Mouse (Mus musculus): ENCODE measurements around the gene Ugt8a. TPM values are rescaled to one million over a fixed set of nuclear protein-coding genes. Genes with fewer than 3 reads are reported as not detected.

Gene Ugt8a
- polyA plus RNA-seq (2016; fragmentation: Nextera tagmentation; extraction: Ambion mirVana) = 4.0 and 4.5 TPM in 2 replicates

- H3K27me3 ChIP-seq = peaks cover 17% of the 10 kb centered on the region
- H3K4me3 ChIP-seq = peak within 1 kb of the TSS; percentile 77
- peaks cover 6% of the 10 kb centered on the region; the same call in 1 of the 2 replicates for H3K4me1 ChIP-seq
- peak within 1 kb of the TSS; percentile 66 for H3K27ac ChIP-seq (replicated peaks)
- no peaks in the 10 kb centered on the region for H3K36me3 ChIP-seq
- H3K9ac ChIP-seq (replicated peaks) = peak within 1 kb of the TSS; percentile 72
- under 1% methylated on average over 58 of the region's 85 CpGs for WGBS
- peak; percentile 93 for ATAC-seq (ENCODE audit: low FRiP score, low read depth)
- no peaks in the 10 kb centered on the region for H3K9me3 ChIP-seq
- H3K4me2 ChIP-seq (replicated peaks) = peak within 1 kb of the TSS; percentile 95
Measured at GRCm38 (mm10) chr3:125938092-125938755, at the start of gene Ugt8a. TSS of gene Ugt8a (minus strand) at chr3:125938619.

DNA sequence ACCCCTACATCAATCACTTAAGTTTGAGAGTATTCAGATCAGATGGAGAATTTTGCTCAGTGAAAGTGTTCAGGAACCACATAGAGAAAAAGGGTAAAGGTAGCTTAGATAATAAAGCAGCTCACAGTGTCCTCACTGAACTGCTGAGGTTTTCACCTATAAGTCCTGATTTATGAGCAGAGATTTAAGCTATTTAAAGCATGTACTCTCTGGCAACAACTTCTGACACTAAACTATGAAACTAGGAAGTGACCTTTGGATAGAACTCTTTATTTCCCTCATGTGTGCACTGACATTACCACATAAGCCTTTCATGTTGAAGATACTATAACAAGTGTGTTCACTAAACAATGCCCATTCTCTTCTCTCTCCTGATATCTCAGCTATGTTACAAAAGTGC is 48.2 kb upstream of the Ugt8a start:
- H3K9me3 ChIP-seq = no peaks in the 10 kb centered on the region
- no peak overlapping the region for H3K4me3 ChIP-seq
- H3K4me1 ChIP-seq = no peaks in the 10 kb centered on the region
- H3K27ac ChIP-seq (replicated peaks) = no peak overlapping the region
- ATAC-seq (ENCODE audit: low FRiP score, low read depth) = no peak
- no peaks in the 10 kb centered on the region for H3K36me3 ChIP-seq
- H3K9ac ChIP-seq (replicated peaks) = no peak overlapping the region
- no peak overlapping the region for H3K4me2 ChIP-seq (replicated peaks)
- H3K27me3 ChIP-seq = no peaks in the 10 kb centered on the region

DNA sequence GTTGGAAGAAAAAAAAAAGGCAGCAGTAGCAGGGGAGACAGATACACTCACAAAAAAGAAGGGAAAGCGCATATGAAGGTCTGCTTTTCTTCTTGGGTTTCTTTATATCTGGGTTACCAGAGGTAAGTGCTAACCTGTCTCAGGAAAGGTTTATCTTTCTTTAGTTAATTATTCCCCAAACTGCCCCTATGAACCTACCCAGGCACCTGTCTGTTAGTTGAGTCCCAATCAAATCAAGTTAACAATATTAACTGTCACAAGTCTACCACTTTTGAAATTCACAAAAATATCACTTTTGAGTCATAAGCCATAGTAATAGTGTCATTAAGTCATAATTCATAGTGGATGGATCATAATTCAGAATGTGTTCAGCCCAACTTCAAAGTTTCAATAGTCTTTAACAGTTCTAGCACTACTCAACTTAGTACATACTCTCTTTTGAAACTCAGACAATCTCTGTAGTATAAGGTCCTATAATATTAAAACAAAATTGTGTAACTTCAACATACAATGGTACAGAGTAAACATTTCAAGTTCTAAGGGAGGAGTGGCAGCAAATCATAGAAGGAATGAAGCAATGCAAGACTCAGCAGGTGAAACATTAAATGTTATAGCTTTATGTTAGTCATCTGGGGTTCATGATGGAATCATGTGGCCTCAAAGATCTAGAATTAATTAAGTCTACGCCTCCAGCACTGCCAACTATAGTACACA is 45.4 kb upstream of the Ugt8a start:
- H3K4me2 ChIP-seq (replicated peaks) = no peak overlapping the region
- no peak overlapping the region for H3K4me3 ChIP-seq
- H3K9me3 ChIP-seq = no peaks in the 10 kb centered on the region
- no peaks in the 10 kb centered on the region for H3K4me1 ChIP-seq
- no peak for ATAC-seq (ENCODE audit: low FRiP score, low read depth)
- H3K36me3 ChIP-seq = no peaks in the 10 kb centered on the region
- H3K9ac ChIP-seq (replicated peaks) = no peak overlapping the region
- H3K27me3 ChIP-seq = no peaks in the 10 kb centered on the region
- H3K27ac ChIP-seq (replicated peaks) = no peak overlapping the region
- 87% methylated on average over 2 of the region's 2 CpGs for WGBS

DNA sequence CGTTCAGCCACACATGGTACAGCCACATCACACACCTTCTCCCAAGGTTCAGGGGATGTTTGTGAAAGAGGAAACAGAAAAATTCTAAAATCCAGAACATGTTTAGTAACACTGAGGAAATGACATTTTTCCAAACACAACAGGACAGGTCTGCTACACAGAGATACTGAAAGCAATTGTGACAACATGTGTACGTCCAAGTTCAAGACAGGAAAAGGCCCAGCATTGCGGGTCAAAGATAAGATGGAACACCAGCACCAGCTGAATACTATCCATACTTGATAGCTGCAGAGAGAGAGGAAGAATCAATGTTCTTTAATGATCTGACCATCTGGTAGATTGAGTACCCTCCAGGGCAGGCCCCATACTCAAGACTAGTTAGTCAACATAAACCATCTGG is 41.1 kb upstream of the Ugt8a start:
- no peak overlapping the region for H3K4me2 ChIP-seq (replicated peaks)
- WGBS = 92% methylated on average over 3 of the region's 3 CpGs
- no peaks in the 10 kb centered on the region for H3K4me1 ChIP-seq
- no peak overlapping the region for H3K27ac ChIP-seq (replicated peaks)
- H3K27me3 ChIP-seq = no peaks in the 10 kb centered on the region
- H3K36me3 ChIP-seq = no peaks in the 10 kb centered on the region
- ATAC-seq (ENCODE audit: low FRiP score, low read depth) = no peak
- H3K9me3 ChIP-seq = no peaks in the 10 kb centered on the region
- no peak overlapping the region for H3K9ac ChIP-seq (replicated peaks)
- no peak overlapping the region for H3K4me3 ChIP-seq

- no peaks in the 10 kb centered on the region for H3K9me3 ChIP-seq
- no peak overlapping the region for H3K4me3 ChIP-seq
- no peaks in the 10 kb centered on the region for H3K4me1 ChIP-seq
- 76% methylated on average over 4 of the region's 4 CpGs for WGBS
- no peak overlapping the region for H3K9ac ChIP-seq (replicated peaks)
- no peaks in the 10 kb centered on the region for H3K36me3 ChIP-seq
- H3K27me3 ChIP-seq = no peaks in the 10 kb centered on the region
- no peak overlapping the region for H3K4me2 ChIP-seq (replicated peaks)
- no peak for ATAC-seq (ENCODE audit: low FRiP score, low read depth)
- no peak overlapping the region for H3K27ac ChIP-seq (replicated peaks)
Measured at GRCm38 (mm10) chr3:125975899-125976298, 37.5 kb upstream of the Ugt8a start.

DNA sequence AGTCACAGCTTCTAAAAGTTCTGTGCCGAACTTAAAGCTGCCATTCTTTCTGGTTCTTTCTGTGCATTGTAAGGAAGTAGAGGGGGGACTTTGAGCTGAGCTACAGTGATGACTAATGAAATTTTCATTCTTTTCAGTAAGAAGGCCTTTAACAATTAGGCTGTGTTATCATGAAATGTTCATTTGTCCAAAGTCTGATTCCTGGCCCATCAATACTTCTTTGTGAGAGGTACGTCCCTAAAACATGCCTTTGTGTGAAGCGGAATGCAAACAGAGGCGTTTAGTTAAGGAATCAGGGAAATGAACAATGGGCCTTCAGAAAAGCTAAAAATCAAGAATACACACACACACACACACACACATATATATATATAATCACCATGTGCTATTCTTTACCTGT is 31.0 kb upstream of the Ugt8a start:
- 62% methylated on average over 4 of the region's 4 CpGs for WGBS
- Histone ChIP-seq H3K4me1 (no peaks in the 10 kb centered on the region), H3K27ac (replicated peaks) (no peak overlapping the region), H3K4me2 (replicated peaks) (no peak overlapping the region), H3K9me3 (no peaks in the 10 kb centered on the region), H3K36me3 (no peaks in the 10 kb centered on the region), H3K4me3 (no peak overlapping the region), H3K27me3 (no peaks in the 10 kb centered on the region), H3K9ac (replicated peaks) (no peak overlapping the region)
- ATAC-seq (ENCODE audit: low FRiP score, low read depth) = no peak

GRCm38 (mm10) chr3:125956196-125956885 is 17.9 kb upstream of the Ugt8a start:
- 67% methylated on average over 3 of the region's 3 CpGs for WGBS
- H3K36me3 ChIP-seq = no peaks in the 10 kb centered on the region
- ATAC-seq (ENCODE audit: low FRiP score, low read depth) = no peak
- H3K9ac ChIP-seq (replicated peaks) = no peak overlapping the region
- H3K27ac ChIP-seq (replicated peaks) = no peak overlapping the region
- H3K4me1 ChIP-seq = peaks cover 3% of the 10 kb centered on the region; the same call in 1 of the 2 replicates
- no peak overlapping the region for H3K4me3 ChIP-seq
- no peak overlapping the region for H3K4me2 ChIP-seq (replicated peaks)
- no peaks in the 10 kb centered on the region for H3K27me3 ChIP-seq
- H3K9me3 ChIP-seq = no peaks in the 10 kb centered on the region

- 90% methylated on average over 1 of the region's 1 CpGs for WGBS
Measured at GRCm38 (mm10) chr3:125954881-125955280, 16.5 kb upstream of the Ugt8a start.

DNA sequence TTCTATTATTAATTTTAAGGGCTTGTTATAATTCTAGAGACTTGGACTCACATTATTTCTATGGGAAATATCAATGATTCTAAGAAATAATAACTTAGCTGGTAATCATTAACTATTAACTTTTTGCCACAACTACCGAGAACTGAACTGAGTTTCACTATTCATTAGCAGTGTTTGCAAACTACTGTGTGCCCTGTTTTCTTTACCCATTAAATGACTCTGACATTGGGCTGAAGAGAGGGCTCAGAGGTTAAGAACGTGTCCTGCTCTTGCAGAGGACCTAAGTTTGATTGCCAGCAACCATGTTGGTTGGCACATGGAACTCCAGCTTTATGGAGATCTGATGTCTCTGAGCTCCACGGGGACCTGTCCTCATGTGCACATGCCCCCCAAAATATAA is 2.4 kb upstream of the Ugt8a start:
- Histone ChIP-seq H3K4me1 (peaks cover 6% of the 10 kb centered on the region; the same call in 1 of the 2 replicates), H3K27me3 (peaks cover 17% of the 10 kb centered on the region), H3K9me3 (no peaks in the 10 kb centered on the region), H3K4me2 (replicated peaks) (no peak overlapping the region), H3K27ac (replicated peaks) (no peak overlapping the region), H3K9ac (replicated peaks) (no peak overlapping the region), H3K4me3 (no peak overlapping the region), H3K36me3 (no peaks in the 10 kb centered on the region)
- 82% methylated on average over 3 of the region's 3 CpGs for WGBS
- no peak for ATAC-seq (ENCODE audit: low FRiP score, low read depth)

More at GRCm38 (mm10) chr3:125954881-125955280, 16.5 kb upstream of the Ugt8a start:
- no peak for ATAC-seq (ENCODE audit: low FRiP score, low read depth)
- no peaks in the 10 kb centered on the region for H3K9me3 ChIP-seq
- no peak overlapping the region for H3K27ac ChIP-seq (replicated peaks)
- no peaks in the 10 kb centered on the region for H3K27me3 ChIP-seq
- no peak overlapping the region for H3K4me3 ChIP-seq
- no peak overlapping the region for H3K9ac ChIP-seq (replicated peaks)
- no peaks in the 10 kb centered on the region for H3K36me3 ChIP-seq
- peaks cover 3% of the 10 kb centered on the region; the same call in 1 of the 2 replicates for H3K4me1 ChIP-seq
- H3K4me2 ChIP-seq (replicated peaks) = no peak overlapping the region

DNA sequence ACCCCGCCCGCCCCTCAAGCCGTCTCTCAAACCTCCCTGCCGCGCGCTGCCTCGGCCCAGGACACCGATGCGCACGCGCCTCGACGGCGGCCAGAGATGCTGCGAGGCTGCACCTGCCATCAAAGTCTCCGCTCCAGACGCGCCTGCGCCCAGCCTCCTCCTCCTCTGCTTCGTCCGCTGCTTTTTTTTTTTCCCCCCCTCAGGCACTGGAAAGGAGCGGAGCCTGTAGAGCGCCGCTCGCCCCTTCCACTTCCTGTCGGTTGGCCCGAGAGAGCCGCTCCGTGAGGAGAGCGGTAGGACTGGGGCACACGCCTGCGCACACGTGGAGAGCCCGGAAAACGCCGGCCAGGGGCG is 314 bp upstream of the Ugt8a start:
- Histone ChIP-seq H3K4me1 (peaks cover 6% of the 10 kb centered on the region; the same call in 1 of the 2 replicates), H3K36me3 (no peaks in the 10 kb centered on the region), H3K27ac (replicated peaks) (peak overlapping the region; percentile 66; the same call in 1 of the 2 replicates), H3K27me3 (peaks cover 17% of the 10 kb centered on the region), H3K4me3 (peak overlapping the region; percentile 77), H3K9ac (replicated peaks) (0 out of 2 replicates have a peak overlapping the region, but pooled peaks have one; percentile 72), H3K4me2 (replicated peaks) (peak overlapping the region; percentile 95), H3K9me3 (no peaks in the 10 kb centered on the region)
- ATAC-seq (ENCODE audit: low FRiP score, low read depth) = peak; percentile 87
- WGBS = under 1% methylated on average over 24 of the region's 37 CpGs

DNA sequence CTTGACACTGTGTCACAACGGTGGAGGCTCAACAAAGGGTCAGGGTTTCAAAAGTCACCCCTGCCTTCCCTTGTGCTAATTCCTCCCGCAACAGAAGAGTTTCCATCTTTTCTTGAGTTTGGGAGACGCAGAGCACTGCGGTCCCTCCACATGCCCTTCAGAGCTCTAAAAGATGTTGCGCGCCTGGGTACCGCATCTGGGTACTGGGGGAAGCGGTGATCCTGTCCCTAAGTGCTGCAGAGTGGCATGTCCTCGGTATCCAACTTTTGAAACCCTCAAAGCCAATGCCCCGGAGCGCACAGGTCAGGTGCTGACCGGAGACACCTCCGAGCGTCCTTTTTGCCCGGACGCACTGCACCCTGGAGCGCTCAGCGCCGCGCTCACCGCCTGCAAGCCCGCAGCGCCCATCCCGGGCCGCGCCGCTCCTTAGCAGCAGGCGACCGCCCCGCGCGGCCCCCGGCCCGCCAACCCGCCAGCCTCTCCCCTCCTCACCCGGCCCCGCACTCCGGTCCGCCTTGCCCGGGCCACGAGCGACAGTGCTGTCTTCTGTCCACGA is 805 bp downstream of the Ugt8a start:
- peak; percentile 73 for ATAC-seq (ENCODE audit: low FRiP score, low read depth)
- Histone ChIP-seq H3K36me3 (no peaks in the 10 kb centered on the region), H3K9me3 (no peaks in the 10 kb centered on the region), H3K4me3 (peak overlapping the region; percentile 77), H3K4me2 (replicated peaks) (peak overlapping the region; percentile 95), H3K27ac (replicated peaks) (peak overlapping the region; percentile 66), H3K4me1 (peaks cover 6% of the 10 kb centered on the region; the same call in 1 of the 2 replicates), H3K9ac (replicated peaks) (peak overlapping the region; percentile 72), H3K27me3 (peaks cover 17% of the 10 kb centered on the region)
- under 1% methylated on average over 39 of the region's 43 CpGs for WGBS

DNA sequence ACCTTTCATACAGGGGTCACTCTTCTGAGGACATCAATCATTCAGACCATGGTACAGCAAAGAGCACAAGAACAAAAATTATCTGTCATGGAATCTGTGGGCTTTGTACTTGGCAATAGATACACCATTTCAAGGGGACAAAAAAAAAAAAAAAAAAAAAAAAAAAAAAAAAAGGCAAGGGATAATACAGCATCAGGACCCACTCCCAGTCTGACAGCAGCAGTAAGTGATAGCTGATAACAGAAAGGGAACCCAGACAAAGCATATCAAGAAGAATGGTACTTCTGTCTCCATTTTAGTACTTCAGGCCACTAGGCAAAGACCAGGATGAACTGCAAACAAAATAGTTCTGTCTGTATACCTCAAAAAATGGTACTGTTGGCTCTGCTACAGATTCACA is 2.6 kb downstream of the Ugt8a start:
- no peak for ATAC-seq (ENCODE audit: low FRiP score, low read depth)
- no peaks in the 10 kb centered on the region for H3K36me3 ChIP-seq
- peaks cover 6% of the 10 kb centered on the region; the same call in 1 of the 2 replicates for H3K4me1 ChIP-seq
- H3K9ac ChIP-seq (replicated peaks) = no peak overlapping the region
- no peaks in the 10 kb centered on the region for H3K9me3 ChIP-seq
- no peak overlapping the region for H3K27ac ChIP-seq (replicated peaks)
- no peak overlapping the region for H3K4me2 ChIP-seq (replicated peaks)
- peaks cover 17% of the 10 kb centered on the region for H3K27me3 ChIP-seq
- no peak overlapping the region for H3K4me3 ChIP-seq
